Mouse (Mus musculus) gastrocnemius, adult 18-20 months (tissue): Measurements from ENCODE around the gene 2010111I01Rik. TPM values are rescaled to one million over a fixed set of nuclear protein-coding genes. Genes with fewer than 3 reads are reported as not detected.
"Not testable (repeated sequence)": the region's sequence is repeated elsewhere in the genome, so short reads cannot be mapped to it uniquely, and the experiment has no call there.

Experiments
- DNase-seq: peaks from one replicate; pipeline ENCODE4 v3.0.0; 2021; ENCODE audit warnings: low spot score
- long read RNA-seq, 2 experiments: library from polyadenylated mRNA; stranded (forward); transcript quantifications; one replicate each; pipeline ENCODE4 v2.0.0; 2021
- total RNA-seq, 2 experiments: library from RNA; stranded (reverse); gene quantifications; 2 replicates each; pipeline ENCODE4 v1.2.3; 2021

Gene 2010111I01Rik
- total RNA-seq = 10 to 100 TPM; 46.4 to 82.7 TPM
- long read RNA-seq, experiment 1, transcript 2010111I01Rik-224 (6 exons, 1,055 nt) = major isoform, 12 of 24 reads
- long read RNA-seq, experiment 1, partial matches to known transcripts = 5 of 24 reads
- long read RNA-seq, experiment 1, other reads (novel, unspliced or antisense) = 3 of 24 reads
- long read RNA-seq, experiment 2, transcript 2010111I01Rik-224 (6 exons, 1,055 nt) = major isoform, 13 of 33 reads
- long read RNA-seq, experiment 2, partial matches to known transcripts = 5 of 33 reads
- long read RNA-seq, experiment 2, other reads (novel, unspliced or antisense) = 7 of 33 reads

DNA sequence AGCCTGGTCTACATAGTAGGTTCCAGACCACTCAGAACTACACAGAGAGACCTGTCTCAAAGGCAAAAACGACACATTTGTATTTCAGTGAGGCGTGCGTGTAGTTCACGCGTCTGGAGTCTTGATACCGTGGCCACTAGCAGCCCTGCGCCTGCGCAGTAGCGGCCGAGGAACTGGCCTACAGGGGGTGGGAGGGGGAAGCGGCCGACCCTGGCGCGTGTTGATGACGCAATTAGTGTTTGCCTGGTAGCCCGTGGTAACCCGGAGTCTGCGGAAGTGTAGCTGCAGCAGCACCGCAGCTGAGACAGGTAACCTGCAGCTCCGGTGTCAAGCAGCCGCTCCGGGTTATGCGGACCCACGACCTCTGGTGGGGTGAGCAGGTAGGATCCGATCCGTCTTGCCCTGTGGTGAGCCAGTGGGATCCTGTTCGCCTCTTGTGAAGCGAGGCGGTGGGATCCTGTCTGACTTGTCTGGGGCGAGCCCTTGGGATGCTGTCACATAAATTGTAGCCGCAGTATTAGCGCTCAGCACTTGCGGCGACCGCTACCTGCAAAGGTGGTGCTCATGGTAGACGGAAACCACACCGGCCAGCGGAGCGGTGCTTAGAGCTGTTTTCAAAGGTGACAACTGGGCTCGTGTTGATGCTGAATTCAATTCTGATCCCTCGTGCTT lies at the start of gene 2010111I01Rik:
Gene 2010111I01Rik (plus strand): TSS at position 254 of the 672 bp plus-strand sequence.
- peak; percentile 96 for DNase-seq

DNA sequence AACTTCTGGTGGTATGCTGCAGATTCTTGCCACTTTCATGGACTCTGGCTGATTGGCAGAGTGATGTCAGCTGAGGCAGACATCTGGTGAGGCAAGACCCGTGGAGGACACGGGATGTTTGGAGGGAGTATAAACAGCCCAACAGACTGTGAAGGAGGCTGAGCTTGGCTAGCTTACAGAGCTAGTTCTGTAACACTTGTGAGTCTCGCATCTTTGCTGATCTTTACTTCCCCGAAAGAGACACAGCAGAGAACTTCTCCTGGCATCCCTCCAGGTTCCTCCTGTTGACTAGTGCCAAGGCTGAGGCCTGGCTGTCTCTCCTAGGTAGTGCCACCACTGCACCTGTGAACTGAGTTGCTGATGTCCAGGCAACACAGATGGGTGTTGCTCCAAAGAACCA lies 48.0 kb upstream of the 2010111I01Rik start:
- DNase-seq = no peak

- DNase-seq = no peak
Measured at GRCm38 (mm10) chr13:62917416-62918110, 47.1 kb upstream of the 2010111I01Rik start.

- peak; percentile 68 for DNase-seq
Measured at GRCm38 (mm10) chr13:62919647-62920341, 44.9 kb upstream of the 2010111I01Rik start.

GRCm38 (mm10) chr13:62922645-62923044 lies 42.0 kb upstream of the 2010111I01Rik start:
- no peak for DNase-seq

GRCm38 (mm10) chr13:62923182-62923581 lies 41.5 kb upstream of the 2010111I01Rik start:
- no peak for DNase-seq

DNA sequence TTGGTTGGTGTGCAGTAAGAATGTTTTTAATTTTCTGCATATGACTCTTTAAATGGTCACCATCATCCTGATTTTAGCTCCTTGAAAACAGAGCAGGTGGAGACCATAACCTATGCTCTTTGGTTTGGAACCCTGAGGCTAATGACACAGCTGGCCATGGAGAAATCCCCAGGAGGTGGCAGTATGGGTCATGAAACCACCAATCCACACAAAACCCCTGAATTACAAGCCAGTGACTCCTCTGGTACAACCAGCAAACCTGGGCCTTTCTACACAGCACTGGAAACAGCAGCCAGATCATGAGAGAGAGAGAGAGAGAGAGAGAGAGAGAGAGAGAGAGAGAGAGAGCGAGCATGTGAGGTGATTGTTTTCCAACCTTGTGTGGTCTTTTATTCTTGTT lies 38.2 kb upstream of the 2010111I01Rik start:
- peak; percentile 51 for DNase-seq

DNA sequence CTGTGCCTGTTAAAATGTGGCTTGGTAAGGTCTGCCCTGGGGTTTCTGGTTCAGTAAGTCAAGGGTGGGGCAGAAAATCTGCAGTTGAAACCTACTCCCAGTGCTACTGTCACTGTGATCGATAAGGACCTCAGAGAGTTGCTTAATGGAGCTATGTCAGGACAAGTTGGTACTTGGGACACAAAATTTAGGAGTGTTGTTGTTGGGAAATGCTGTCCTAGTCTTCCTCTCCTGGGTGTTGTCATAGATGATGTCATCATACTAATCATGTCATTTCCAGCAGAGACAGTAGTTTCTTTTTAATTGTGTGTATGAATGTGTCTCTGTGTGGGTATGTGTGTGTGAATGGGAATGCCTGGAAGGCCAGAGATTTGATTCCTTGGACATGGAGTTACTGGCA lies 37.2 kb upstream of the 2010111I01Rik start:
- DNase-seq = no peak

DNA sequence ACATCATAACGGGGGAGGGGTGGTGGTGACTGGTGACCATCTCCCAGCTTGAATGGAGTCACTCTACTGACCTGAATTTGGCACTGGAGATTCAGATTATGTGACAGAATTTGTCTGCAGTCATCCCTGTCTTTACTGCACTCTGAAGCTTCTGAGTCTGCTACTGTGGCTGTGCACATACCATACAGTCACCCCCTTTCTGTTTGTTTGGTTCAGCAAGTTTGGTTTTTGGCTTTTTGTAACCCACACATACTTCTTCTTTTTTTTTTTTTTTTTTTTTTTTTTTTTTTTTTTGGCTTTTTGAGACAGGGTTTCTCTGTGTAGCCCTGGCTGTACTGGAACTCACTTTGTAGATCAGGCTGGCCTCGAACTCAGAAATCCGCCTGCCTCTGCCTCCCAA lies 35.5 kb upstream of the 2010111I01Rik start:
- not testable (repeated sequence) for DNase-seq

GRCm38 (mm10) chr13:62929766-62930389 lies 34.8 kb upstream of the 2010111I01Rik start:
- no peak for DNase-seq

- DNase-seq = no peak
Measured at GRCm38 (mm10) chr13:62932452-62932851, 32.2 kb upstream of the 2010111I01Rik start.

- DNase-seq = no peak
Measured at GRCm38 (mm10) chr13:62939371-62939770, 25.3 kb upstream of the 2010111I01Rik start.

DNA sequence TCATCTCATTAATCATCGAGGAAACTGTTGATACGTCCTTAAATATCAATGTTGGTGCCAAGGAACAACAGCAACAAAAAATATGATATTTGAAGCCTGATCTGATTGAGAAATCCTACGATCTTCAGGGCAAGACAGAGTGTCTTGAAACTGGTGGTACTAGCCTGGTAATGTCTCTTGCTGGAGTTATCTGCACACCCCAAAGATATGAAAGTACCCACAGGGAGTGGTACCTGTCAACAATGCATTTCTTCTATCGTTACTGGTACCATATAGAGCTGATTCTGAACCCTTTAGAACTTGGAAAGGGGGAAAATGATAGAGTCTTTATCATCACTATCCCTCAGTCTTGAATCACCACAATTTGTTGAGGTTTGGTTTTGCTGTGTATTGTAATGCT lies 24.9 kb upstream of the 2010111I01Rik start:
- no peak for DNase-seq

- no peak for DNase-seq
Measured at GRCm38 (mm10) chr13:62940721-62941120, 24.0 kb upstream of the 2010111I01Rik start.

DNA sequence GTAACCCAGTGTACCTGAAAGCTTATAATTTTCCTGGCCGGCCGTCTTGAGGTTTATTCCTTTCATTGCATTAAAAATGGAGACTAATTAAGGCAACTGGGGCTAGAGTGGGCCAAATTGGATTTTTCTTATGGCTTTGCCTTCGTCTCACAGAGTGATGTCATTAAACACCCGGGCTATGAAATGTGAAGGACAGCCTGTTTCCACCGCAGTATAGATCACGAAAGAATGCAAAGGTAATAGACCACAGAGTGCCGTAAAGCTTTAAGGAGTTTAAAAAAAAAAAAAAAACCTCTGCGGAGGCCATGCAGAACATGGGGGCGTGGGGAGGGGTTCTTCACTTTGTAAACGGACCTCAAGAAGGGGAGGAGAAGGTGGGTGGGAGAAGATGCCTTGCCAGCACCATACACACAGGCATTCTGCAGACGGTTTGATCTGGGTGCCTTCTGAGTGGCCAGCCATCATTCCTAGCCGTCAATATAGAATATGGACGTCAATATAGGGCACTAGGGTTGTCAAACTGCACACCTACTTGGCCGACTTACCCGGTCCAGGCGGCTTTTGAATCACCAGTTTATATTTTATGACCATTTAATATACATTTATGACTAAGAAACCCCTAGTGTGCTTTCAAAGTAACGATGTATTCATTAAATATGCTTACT lies 23.2 kb upstream of the 2010111I01Rik start:
- no peak for DNase-seq

GRCm38 (mm10) chr13:62943274-62943830 lies 21.3 kb upstream of the 2010111I01Rik start:
- DNase-seq = no peak

DNA sequence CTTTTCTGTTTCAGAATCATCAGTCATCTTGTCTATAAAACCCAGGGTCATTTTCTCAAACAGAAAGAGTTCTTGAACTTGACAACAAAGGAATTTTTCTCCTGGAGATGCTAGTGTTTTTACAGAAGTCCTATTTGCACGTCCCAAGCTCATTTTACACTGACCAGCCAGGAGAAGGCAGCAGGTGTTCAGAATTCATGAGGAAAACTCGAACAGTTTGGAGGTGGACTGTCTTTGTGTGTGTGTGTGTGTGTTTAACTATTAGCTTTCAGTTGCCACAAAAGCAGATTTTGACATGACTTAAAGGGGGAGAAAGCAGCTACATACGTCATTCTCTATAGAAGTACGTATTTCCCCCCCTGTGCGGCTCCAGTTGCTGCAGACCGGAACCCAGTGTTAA lies 20.6 kb upstream of the 2010111I01Rik start:
- DNase-seq = no peak

DNA sequence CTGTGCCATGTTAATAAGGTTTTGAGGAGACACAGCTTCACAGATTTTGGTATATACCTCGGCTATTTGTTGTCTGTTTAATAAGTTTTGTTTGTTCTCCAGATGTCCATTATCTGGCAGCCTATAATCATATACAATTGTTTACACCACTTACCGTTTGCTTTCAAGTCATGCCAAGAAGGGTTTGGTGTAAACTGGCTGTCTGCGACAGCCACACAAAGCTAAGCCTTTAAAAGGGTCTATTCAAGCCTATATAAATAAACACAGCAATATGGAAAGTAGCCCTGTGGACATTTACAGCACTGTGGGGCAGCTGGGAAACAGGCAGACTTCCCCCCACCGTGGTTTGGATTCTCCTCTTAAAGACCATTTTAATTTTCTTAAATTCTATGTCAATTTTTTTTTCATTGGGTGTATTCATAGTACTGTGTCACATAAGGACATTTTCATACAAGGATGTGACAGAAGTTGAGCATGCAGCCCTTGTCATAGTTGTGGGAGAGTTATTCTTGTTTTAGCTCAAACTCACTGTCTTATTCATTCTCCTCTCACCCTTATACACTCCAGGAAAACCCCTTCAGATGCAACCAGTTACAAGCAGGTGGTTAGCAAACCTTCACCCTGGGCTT lies 15.0 kb upstream of the 2010111I01Rik start:
- no peak for DNase-seq

GRCm38 (mm10) chr13:62951606-62952005 lies 13.1 kb upstream of the 2010111I01Rik start:
- no peak for DNase-seq

GRCm38 (mm10) chr13:62952047-62952446 lies 12.6 kb upstream of the 2010111I01Rik start:
- no peak for DNase-seq
